Mouse (Mus musculus) cerebellum, adult 9-11 months (tissue): ENCODE results near the gene Hoxb4.
A peak's percentile ranks its signal among the peaks of the same experiment; 100 is the strongest.

Experiments used
- DNase-seq: peaks from one replicate; pipeline ENCODE4 v3.0.0; 2022

The Hoxb4 gene

DNA sequence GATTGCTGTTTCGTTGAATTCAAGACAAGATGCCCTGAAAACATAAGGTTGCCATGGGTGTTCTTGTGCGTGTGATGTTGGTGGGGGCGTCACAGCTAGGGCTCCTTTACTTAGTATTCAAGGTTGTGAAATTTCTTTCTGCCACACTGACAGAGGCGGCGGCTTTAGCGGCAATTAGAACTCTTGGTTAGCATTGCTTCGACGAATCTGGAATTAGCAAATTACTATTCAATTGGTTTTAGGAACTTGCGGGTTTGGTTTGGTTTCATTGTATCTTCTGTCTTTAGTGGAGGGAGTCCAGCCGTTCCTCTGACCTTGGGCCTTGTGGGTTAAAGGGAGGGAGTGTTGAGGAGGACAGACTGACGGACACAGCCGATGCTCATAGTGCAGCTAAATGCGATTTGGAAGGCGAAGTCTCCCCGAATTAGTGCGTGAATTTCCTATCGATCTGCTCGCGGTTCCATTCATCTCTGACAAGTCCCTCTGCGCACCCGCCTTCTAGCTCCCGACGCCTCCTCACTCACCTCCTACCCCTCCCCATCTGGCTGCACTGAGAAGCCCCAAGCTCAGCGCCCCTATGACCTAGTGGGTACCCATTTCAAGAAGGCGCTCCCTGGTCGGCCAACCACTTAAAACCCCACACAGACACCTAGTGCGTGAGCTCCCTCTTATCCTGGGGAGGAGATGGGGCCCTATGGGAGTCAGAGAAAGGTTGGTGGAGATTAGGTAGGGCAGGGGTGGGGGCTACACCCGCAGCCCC is at the start of gene Hoxb4:
Hoxb4 (plus strand) TSS at position 660 of the 760 bp plus-strand sequence.
- no peak for DNase-seq

DNA sequence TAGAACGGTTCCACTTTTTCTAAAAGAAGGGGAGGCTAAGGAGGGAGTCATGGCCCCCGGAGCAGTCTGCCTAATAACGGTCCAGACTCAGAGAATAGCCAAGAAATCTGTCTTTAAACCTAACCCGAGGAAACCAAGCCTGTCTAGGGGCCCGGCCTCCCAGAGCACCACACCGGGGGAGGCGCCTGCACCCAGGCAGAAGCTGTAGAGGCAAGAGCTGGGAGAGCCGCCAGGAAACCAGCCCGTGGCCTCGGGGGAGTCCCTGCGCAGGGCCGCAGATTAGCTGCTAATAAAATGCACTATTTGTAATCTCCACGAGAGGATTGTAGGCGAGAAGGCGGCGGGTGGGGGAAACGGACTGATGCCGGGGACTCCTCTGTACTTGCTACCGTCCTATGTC is 48.2 kb upstream of the Hoxb4 start:
- DNase-seq: no peak

DNA sequence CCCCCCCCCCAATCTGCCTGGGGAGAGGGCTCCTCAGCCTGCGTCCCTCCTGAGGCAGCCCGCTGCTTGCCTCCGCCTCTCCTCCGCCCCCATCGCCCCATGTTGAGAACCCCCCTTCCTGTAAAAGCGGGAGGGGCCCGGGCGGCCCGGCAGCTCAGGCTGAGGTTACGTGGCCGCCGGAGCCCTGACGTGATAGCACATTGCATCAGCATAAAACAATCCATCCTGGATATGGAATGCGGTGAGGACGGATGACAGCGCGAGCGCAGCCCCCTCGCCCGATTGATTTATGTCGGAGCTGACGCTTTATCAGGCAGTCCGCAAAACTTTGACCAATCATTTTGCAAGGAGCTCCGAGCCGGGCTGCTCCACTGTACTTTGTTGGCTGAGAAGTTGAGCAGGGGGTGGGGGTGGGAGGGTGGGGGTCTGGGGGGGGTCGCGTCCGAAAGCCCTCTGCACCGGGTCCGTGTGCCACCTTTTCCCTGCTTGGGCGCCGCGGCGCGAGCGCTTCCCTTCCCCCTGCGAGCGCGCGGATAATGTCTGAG is 47.0 kb upstream of the Hoxb4 start, which contains the start of gene Hoxb9:
Hoxb9 (plus strand) TSS at position 462 of the 545 bp plus-strand sequence.
- no peak for DNase-seq

DNA sequence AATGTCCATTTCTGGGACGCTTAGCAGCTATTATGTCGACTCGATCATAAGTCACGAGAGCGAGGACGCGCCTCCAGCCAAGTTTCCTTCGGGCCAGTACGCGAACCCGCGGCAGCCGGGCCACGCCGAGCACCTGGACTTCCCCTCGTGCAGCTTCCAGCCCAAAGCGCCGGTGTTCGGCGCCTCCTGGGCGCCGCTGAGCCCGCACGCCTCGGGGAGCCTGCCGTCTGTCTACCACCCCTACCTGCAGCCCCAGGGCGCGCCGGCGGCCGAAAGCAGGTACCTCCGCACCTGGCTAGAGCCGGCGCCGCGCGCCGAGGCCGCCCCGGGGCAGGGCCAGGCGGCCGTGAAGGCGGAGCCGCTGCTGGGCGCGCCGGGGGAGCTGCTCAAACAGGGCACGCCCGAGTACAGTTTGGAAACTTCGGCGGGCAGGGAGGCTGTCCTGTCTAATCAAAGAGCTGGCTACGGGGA is 46.5 kb upstream of the Hoxb4 start:
- DNase-seq: no peak

DNA sequence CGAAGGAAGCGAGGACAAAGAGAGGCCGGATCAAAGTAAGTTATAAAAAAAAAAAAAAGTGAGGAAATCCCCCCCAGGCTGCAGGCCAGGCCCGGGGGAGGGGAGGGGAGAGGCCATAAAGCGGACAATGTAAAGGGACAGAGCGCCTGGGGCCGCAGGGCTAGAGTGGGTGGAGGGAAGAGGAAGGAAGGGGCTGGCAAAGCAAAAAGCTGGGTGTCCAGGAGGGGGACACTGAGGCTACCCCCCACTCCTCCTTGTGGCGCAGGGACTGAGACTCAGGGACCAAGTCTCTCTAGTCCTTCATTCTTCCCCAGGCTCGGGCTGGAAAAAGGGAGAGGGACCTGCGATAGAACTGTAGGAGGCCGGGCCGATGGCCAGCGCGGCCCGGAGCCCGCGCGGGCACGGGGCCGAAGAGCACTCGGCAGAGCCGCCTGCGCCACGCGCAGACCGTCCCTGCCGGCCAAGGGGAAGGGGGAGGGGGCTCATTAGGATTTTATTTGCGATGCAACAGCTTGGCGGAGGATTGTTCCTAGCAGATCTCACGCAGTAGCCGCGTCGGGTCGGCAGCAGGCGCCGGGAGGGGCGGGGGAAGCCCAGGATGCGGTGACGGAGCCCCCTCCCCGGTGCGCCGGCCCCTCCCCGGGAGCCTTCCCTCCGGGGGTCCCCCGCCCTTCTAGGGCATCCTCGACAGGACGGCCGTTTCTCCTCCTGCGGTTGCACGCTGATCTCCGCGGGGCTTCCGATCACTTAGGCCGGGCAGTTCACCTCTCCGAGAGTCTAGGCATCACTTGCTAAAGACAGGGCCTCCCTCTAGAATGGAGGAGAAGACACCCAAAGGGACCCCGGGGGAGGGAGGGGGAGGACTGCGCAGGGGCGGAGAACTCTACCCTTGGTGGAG is 45.8 kb upstream of the Hoxb4 start:
- DNase-seq: no peak

DNA sequence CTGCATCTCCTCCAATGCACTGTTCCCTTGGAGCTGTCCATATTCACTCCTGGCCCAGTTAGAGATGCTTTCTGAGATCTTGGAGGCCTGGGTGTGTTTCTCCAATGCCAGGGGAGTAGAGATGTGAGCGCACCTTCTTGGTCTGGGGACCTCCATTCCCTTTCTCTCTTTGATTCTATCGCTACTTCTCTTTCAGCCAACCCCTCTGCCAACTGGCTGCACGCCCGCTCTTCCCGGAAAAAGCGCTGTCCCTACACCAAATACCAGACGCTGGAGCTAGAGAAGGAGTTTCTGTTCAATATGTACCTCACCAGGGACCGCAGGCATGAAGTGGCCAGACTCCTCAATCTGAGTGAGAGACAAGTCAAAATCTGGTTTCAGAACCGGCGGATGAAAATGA is 43.6 kb upstream of the Hoxb4 start:
- no peak for DNase-seq

DNA sequence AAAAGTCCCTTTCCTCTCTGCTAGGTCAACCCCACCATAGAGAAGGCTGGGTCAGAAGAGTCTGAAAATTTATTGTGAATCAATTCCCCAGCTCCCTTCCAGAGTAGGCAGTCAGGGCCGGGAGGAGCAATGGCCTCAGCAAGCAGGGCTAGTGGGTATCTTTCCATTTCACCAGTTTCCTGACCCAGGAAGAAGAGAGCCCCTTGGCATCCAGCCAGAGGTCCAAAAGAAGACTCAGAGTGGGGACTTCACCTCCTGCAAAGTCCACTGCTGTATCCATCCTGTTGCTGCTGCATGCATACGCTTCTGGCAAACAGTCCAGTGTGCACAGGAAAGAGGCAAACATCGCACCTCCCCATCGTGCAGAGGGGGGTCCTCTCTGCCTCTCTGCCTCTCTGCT is 42.2 kb upstream of the Hoxb4 start:
- no peak for DNase-seq

DNA sequence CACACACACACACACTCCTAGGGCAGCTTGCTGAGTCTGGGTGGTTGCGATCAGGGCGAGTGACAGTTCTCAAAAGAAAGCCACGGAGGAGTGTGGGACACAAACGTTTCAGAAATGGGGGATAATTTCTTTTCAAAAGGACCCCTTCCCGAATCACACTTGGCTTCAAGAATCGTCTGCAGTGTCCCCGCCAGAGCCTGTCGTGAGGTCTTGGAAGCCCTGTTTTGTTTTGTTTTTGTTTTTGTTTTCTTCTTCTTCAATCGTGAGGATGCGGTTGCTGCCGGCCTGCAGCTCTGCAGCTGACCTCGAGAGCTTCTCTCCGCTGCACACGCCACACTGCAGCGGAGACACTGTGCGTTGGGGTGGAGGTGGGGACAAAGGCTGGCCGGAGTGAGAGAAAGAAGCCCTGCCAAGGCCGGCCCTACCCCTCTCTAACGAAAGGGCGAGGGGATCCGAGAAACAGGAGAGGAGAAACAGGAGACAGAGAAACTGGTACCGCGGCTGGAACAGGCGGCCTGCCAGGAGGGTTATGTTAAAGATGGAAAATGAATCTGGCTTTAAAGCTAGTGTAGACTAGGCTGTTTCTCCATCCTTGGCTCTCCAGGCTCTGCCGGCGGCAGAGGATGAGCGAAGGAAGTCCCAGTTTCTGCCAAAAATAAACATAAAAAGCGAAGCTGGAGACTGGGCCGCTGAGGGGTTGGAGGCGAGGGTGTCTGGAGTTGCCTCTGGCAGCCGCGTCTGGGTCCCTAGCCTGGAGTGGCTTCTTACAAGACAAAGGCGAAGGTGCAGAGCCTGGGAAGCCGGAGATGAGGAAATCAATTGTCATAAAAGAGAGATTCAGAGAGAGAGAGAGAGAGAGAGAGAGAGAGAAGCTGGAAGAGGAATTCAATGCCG is 40.7 kb upstream of the Hoxb4 start:
- no peak for DNase-seq

DNA sequence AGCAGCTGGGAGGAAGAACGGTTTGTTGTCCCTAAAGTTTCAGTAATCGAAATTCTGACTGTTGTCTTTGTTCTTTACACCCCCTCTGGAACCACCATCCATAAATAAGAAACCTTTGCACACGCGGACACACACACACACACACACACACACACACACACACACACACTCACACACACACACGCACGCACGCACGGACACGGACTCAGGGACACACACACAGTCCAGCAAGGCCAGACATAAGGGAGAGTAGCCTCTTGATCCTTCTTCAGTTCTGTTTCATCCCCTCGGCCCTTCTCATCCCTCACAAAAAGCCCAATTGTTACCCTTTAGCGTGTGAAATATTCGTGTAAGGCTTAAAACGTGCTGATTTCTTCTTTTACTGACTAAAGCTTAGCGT is 39.7 kb upstream of the Hoxb4 start:
- no peak for DNase-seq

DNA sequence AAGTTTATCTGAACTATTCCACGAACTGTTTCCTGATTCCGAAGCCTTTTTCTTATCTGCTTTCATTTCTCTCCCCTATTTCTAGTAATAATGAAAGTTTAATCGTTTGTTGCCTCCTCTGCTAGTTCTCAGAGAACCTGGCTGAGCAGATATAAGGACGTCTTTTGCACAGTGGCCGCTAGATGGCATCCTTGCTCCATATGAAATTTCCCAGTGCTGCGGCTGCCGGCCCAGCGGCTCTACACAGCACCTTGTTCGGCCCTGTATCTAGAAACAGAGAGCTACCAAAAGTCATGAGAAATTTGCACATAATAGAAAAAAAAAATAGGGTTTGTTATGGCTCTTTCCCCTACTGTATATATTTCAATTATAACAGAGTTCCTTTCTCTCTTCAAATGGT is 39.3 kb upstream of the Hoxb4 start:
- peak; percentile 70 for DNase-seq

DNA sequence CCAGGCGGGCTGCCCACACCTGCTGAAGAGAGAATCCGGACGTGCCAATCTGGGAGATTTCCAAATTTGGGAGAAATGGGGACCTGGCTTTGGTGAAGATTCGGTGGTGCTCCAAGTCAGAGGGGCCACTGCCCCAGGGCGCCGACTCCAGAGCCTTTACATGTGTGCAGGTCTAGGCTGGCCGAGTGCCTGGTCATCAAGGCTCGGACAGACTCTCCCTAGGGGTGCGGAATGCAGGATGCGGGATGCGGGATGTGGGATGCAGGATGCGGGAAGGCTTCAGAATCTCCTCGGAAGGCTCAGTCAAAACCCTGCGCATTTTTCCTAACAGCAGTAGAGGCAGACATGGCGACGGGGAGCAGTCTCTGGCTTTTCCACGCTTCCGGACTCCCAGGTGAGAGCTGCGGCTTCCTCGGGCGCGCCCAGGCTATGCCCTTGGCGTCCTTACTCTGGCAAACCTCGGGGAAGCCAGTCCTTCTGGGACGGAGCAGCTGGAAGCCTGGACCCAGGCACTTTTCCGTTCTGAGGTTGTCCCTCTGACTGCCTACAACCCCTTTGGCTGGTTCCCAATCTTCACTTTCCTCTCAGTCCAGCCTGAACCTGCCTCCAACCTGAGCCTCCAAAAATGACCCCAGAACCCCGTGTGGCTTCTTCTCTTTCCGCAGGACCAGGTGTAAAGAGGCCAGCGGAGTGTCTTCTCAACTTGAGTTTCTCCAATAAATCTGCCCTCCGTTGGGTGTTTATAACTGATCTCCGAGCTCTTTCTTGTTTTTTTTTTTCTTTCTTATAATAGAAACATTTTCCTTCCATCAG is 38.4 kb upstream of the Hoxb4 start:
- DNase-seq: no peak

DNA sequence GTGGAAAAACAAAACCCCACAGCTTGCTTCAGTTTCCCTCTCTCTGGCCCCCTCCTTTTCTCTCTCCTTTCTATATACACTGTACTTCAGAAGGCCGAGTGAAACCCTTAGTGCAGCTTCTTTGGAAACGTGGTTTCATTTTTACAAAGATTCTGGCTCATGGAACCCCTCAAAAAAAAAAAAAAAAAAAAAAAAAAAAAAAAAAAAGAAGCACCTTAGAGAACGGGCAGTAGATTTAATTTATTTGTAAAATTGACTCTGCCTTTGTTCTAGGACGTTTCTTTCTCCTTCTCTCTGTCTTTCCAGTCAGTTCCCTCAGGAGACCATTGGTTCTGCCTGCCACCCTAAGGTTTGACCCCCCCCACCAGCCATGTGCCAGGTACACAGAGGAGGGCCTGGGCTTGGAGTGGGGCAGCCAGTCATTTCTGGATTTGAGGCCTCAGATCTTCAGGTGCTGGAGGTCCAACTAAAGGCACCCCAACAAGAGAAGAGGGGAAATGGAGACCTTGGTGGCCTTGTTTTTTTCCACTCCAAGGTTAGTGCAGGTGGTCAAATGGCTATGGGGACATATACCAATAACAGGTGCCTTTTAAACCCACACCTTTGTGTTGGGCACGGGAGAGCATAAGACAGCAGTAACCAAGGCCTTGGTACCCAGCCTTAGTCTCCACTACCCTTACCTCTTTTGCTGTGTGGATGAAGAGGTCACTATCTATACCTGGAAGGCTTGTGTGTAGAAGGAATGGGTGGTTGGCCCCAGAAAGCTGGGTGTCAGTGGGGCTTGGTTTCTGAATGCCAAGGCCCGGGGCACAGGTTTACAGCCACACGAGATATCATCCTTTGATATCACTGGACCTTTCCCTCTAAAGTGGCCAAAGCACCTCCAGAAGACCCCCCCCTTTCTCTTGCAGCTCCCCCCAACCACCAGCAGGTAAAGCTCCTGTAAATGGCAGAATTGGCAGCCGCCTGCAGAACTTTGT is 37.4 kb upstream of the Hoxb4 start:
- no peak for DNase-seq

DNA sequence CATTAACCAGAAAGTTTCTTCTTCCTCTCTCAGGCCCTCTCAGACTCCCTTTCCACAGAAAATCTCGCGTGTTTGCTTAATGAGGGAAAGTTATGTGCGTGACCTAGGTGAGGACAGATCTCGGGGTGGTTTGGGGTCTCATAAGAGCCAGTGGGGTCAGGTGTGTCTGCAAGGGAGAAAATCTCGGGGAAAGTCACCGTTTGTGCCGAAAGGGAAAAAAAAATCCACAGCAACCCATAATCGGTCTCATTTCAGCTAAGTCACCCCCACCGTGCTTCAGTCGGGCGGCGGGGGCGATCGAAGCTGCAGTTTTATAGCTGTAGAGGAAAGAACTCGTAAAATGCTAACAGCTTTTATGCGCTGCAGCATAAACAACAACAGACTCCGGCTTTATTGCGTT is 36.7 kb upstream of the Hoxb4 start:
- DNase-seq: no peak

DNA sequence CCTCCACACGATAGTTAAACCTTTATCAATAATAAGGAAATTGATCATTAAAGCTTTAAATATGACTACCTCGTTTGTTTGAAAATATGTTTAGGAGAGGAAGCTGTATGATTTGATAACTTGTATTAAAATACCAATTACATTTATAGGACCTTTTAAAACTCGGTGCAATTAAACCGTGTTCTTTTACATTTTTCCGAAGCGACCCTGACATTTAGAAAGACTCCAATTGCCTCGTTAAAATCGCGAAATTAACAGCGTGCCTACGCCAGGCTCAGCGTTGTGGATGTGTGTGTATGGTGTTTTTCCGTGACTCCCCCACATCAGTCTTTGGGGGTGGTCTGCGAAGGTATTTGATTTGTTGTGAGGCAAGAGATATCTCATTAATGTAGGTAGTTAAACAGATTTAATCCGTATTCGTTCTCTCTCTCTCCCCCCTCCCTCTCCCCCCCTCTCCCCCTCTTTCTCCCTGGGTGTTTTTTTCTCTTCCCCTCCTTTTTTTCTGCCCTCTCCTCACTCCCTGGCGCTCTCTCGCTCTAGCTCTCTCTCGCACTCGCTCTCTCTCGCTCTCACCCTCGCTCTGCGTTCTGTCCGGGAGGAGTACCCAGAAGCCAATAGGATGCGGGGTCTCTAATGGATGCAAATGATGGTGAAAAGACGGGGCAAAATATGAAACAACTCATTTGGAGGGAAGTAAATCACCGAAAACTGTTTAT is 36.1 kb upstream of the Hoxb4 start, which contains the start of gene Hoxb8:
Hoxb8 (plus strand) TSS at position 51 of the 716 bp plus-strand sequence.
- DNase-seq: no peak

DNA sequence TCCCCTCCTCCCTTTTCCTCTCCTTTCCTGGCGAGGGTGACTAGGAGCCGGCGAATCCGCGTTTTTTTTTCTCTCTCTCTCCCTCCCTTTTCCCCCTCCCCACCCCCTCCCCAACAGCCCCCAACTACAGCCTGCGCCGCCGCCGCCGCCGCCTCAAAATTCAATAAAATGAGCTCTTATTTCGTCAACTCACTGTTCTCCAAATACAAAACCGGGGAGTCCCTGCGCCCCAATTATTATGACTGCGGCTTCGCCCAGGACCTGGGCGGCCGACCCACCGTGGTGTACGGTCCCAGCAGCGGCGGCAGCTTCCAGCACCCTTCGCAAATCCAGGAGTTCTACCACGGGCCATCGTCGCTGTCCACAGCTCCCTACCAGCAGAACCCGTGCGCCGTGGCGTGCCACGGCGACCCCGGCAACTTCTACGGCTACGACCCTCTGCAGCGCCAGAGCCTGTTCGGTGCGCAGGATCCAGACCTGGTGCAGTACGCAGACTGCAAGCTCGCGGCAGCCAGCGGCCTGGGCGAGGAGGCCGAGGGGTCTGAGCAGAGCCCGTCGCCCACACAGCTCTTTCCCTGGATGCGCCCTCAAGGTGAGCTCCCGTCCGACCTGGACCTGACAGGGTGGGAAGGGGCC is 35.2 kb upstream of the Hoxb4 start:
- DNase-seq: no peak

DNA sequence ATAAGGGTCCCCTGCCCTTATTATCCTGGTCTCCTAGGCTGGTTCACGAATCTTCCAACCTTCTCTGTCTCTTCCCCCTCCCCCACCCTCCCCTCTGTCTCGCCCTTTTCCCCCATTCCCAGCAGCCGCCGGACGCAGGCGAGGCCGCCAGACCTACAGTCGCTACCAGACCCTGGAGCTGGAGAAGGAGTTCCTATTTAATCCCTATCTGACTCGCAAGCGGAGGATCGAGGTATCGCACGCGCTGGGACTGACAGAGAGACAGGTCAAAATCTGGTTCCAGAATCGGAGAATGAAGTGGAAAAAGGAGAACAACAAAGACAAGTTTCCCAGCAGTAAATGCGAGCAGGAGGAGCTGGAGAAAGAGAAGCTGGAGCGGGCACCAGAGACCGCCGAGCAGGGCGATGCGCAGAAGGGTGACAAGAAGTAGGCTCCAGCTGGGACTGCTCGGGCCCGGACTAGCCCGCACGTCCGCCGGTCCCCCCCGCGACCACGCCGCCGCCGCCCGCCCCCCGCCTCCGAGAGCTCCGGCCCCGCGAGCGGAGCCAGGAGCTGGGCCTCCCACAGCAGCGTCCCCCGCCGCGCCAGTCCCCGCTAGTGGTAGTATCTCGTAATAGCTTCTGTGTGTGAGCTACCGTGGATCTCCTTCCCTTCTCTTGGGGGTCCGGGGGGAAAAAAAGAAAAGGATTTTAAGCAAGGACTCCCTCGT is 33.9 kb upstream of the Hoxb4 start:
- no peak for DNase-seq

DNA sequence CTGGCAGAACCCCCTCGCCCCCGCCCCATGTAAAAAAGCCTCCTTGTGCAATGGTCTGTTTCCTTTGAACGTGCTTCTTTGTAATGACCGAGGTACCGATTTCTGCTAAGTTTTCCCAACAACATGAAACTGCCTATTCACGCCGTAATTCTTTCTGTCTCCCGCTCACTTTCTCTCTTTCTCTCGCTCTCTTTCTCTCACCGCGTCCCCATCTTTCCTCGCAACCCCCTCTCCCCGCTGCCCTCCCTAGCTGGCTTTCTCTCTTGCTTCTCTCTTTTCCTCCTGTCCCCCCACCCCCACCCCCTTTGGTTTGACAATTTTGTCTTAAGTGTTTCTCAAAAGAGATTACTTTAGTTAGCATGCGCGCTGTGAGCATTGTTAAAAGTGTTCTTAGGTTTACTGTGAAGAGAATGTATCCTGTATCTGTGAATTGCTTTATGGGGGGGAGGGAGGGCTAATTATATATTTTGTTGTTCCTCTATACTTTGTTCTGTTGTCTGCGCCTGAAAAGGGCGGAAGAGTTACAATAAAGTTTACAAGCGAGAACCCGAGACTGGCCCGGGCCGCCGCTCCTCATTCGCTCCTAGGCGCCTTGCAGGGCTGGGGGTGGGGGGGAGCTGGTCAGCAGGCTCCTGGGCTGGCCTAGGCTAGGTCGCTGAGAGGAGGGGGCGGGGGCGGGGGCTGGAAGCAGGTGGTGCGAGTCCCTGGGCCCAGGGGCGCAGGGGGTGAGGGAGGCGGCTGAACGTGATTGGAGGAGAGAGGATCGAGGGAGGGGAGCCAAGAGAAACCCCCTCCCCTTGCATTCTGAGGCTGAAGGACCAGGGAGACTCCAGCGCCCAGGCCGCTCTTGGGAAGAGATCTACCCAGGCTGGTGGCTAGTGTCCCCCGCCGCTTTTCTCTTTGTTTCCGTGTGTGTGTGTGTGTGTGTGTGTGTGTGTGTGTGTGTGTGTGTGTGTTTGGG is 33.0 kb upstream of the Hoxb4 start:
- DNase-seq: no peak
